Mouse (Mus musculus): ENCODE measurements around the gene Fbxl21. TPM values are rescaled to one million over a fixed set of nuclear protein-coding genes. Genes with fewer than 3 reads are reported as not detected.
A peak's percentile ranks its signal among the peaks of the same experiment; 100 is the strongest.

The Fbxl21 gene
- polyA plus RNA-seq, 1 experiment: 9.5 TPM

GRCm38 (mm10) chr13:56494440-56494839, 27.8 kb upstream of the Fbxl21 start:
- WGBS: 49% methylated on average over 3 of the region's 3 CpGs
- no peak overlapping the region for H3K27ac ChIP-seq (ENCODE audit: insufficient read depth, low read length)
- no peak overlapping the region for H3K4me3 ChIP-seq (replicated peaks; ENCODE audit: insufficient read depth, low read depth, low read length)
- DNase-seq: no peak
- H3K4me1 ChIP-seq (ENCODE audit: control insufficient read depth, insufficient read depth, low read length): no peaks in the 10 kb centered on the region
- H3K27me3 ChIP-seq (ENCODE audit: control insufficient read depth, insufficient read depth, low read length): no peaks in the 10 kb centered on the region
- no peak for TF ChIP-seq POLR2A (IDR thresholded peaks at IDR 0.05; ENCODE audit: borderline replicate concordance, insufficient read depth, low read length)
- TF ChIP-seq CTCF (IDR thresholded peaks at IDR 0.05; ENCODE audit: borderline replicate concordance, insufficient read depth, low read depth, low read length): no peak

GRCm38 (mm10) chr13:56500132-56500531, 22.1 kb upstream of the Fbxl21 start:
- no peaks in the 10 kb centered on the region; the same call in 1 of the 2 replicates for H3K27me3 ChIP-seq (ENCODE audit: control insufficient read depth, insufficient read depth, low read length)
- no peak overlapping the region for H3K4me3 ChIP-seq (replicated peaks; ENCODE audit: insufficient read depth, low read depth, low read length)
- 87% methylated on average over 3 of the region's 3 CpGs for WGBS
- H3K27ac ChIP-seq (ENCODE audit: insufficient read depth, low read length): no peak overlapping the region
- DNase-seq: no peak
- peaks cover 10% of the 10 kb centered on the region; the same call in 1 of the 2 replicates for H3K4me1 ChIP-seq (ENCODE audit: control insufficient read depth, insufficient read depth, low read length)
- TF ChIP-seq POLR2A (IDR thresholded peaks at IDR 0.05; ENCODE audit: borderline replicate concordance, insufficient read depth, low read length): no peak
- TF ChIP-seq CTCF (IDR thresholded peaks at IDR 0.05; ENCODE audit: borderline replicate concordance, insufficient read depth, low read depth, low read length): peak; percentile 20; the same call in 1 of the 2 replicates

- no peak for TF ChIP-seq POLR2A (IDR thresholded peaks at IDR 0.05; ENCODE audit: borderline replicate concordance, insufficient read depth, low read length)
- TF ChIP-seq CTCF (IDR thresholded peaks at IDR 0.05; ENCODE audit: borderline replicate concordance, insufficient read depth, low read depth, low read length): no peak
- no peak overlapping the region for H3K27ac ChIP-seq (ENCODE audit: insufficient read depth, low read length)
- no peaks in the 10 kb centered on the region; the same call in 1 of the 2 replicates for H3K27me3 ChIP-seq (ENCODE audit: control insufficient read depth, insufficient read depth, low read length)
- H3K4me3 ChIP-seq (replicated peaks; ENCODE audit: insufficient read depth, low read depth, low read length): no peak overlapping the region
- DNase-seq: no peak
- H3K4me1 ChIP-seq (ENCODE audit: control insufficient read depth, insufficient read depth, low read length): peaks cover 10% of the 10 kb centered on the region; the same call in 1 of the 2 replicates
- 93% methylated on average over 8 of the region's 8 CpGs for WGBS
Measured at GRCm38 (mm10) chr13:56500636-56501035, 21.6 kb upstream of the Fbxl21 start.

- TF ChIP-seq POLR2A (IDR thresholded peaks at IDR 0.05; ENCODE audit: borderline replicate concordance, insufficient read depth, low read length) (no peak), CTCF (IDR thresholded peaks at IDR 0.05; ENCODE audit: borderline replicate concordance, insufficient read depth, low read depth, low read length) (no peak)
- no peak overlapping the region for H3K4me3 ChIP-seq (replicated peaks; ENCODE audit: insufficient read depth, low read depth, low read length)
- 8% methylated on average over 6 of the region's 6 CpGs for WGBS
Measured at GRCm38 (mm10) chr13:56501866-56502420, 20.3 kb upstream of the Fbxl21 start.

GRCm38 (mm10) chr13:56506871-56507496, 15.3 kb upstream of the Fbxl21 start:
- WGBS: 56% methylated on average over 6 of the region's 6 CpGs
- Histone ChIP-seq H3K4me3 (replicated peaks; ENCODE audit: insufficient read depth, low read depth, low read length) (no peak overlapping the region), H3K27ac (ENCODE audit: insufficient read depth, low read length) (no peak overlapping the region), H3K4me1 (ENCODE audit: control insufficient read depth, insufficient read depth, low read length) (peaks cover 4% of the 10 kb centered on the region; the same call in 1 of the 2 replicates), H3K27me3 (ENCODE audit: control insufficient read depth, insufficient read depth, low read length) (no peaks in the 10 kb centered on the region; the same call in 1 of the 2 replicates)
- no peak for DNase-seq
- TF ChIP-seq CTCF (IDR thresholded peaks at IDR 0.05; ENCODE audit: borderline replicate concordance, insufficient read depth, low read depth, low read length) (no peak), POLR2A (IDR thresholded peaks at IDR 0.05; ENCODE audit: borderline replicate concordance, insufficient read depth, low read length) (no peak)

More at GRCm38 (mm10) chr13:56501866-56502420, 20.3 kb upstream of the Fbxl21 start:
- peak in 1 of 2 experiments; percentile 59 for DNase-seq
- Histone ChIP-seq H3K27ac (ENCODE audit: insufficient read depth, low read length) (no peak overlapping the region), H3K4me1 (ENCODE audit: control insufficient read depth, insufficient read depth, low read length) (peaks cover 10% of the 10 kb centered on the region; the same call in 1 of the 2 replicates), H3K27me3 (ENCODE audit: control insufficient read depth, insufficient read depth, low read length) (no peaks in the 10 kb centered on the region; the same call in 1 of the 2 replicates)

- no peak overlapping the region for H3K27ac ChIP-seq (ENCODE audit: insufficient read depth, low read length)
- DNase-seq: no peak
- H3K27me3 ChIP-seq (ENCODE audit: control insufficient read depth, insufficient read depth, low read length): no peaks in the 10 kb centered on the region
- TF ChIP-seq POLR2A (IDR thresholded peaks at IDR 0.05; ENCODE audit: borderline replicate concordance, insufficient read depth, low read length) (no peak), CTCF (IDR thresholded peaks at IDR 0.05; ENCODE audit: borderline replicate concordance, insufficient read depth, low read depth, low read length) (no peak)
- 73% methylated on average over 2 of the region's 2 CpGs for WGBS
- H3K4me3 ChIP-seq (replicated peaks; ENCODE audit: insufficient read depth, low read depth, low read length): no peak overlapping the region
- no peaks in the 10 kb centered on the region for H3K4me1 ChIP-seq (ENCODE audit: control insufficient read depth, insufficient read depth, low read length)
Measured at GRCm38 (mm10) chr13:56509796-56510195, 12.5 kb upstream of the Fbxl21 start.

GRCm38 (mm10) chr13:56513595-56513994, 8.7 kb upstream of the Fbxl21 start:
- DNase-seq: no peak
- Histone ChIP-seq H3K27ac (ENCODE audit: insufficient read depth, low read length) (no peak overlapping the region), H3K27me3 (ENCODE audit: control insufficient read depth, insufficient read depth, low read length) (no peaks in the 10 kb centered on the region), H3K4me1 (ENCODE audit: control insufficient read depth, insufficient read depth, low read length) (no peaks in the 10 kb centered on the region), H3K4me3 (replicated peaks; ENCODE audit: insufficient read depth, low read depth, low read length) (no peak overlapping the region)
- TF ChIP-seq POLR2A (IDR thresholded peaks at IDR 0.05; ENCODE audit: borderline replicate concordance, insufficient read depth, low read length) (no peak), CTCF (IDR thresholded peaks at IDR 0.05; ENCODE audit: borderline replicate concordance, insufficient read depth, low read depth, low read length) (no peak)

GRCm38 (mm10) chr13:56516311-56516710, 6.0 kb upstream of the Fbxl21 start:
- WGBS: 73% methylated on average over 4 of the region's 4 CpGs
- H3K4me3 ChIP-seq (replicated peaks; ENCODE audit: insufficient read depth, low read depth, low read length): no peak overlapping the region
- no peak for TF ChIP-seq CTCF (IDR thresholded peaks at IDR 0.05; ENCODE audit: borderline replicate concordance, insufficient read depth, low read depth, low read length)
- TF ChIP-seq POLR2A (IDR thresholded peaks at IDR 0.05; ENCODE audit: borderline replicate concordance, insufficient read depth, low read length): no peak

More at GRCm38 (mm10) chr13:56516311-56516710, 6.0 kb upstream of the Fbxl21 start:
- H3K27ac ChIP-seq (ENCODE audit: insufficient read depth, low read length): no peak overlapping the region
- no peaks in the 10 kb centered on the region for H3K27me3 ChIP-seq (ENCODE audit: control insufficient read depth, insufficient read depth, low read length)
- no peaks in the 10 kb centered on the region for H3K4me1 ChIP-seq (ENCODE audit: control insufficient read depth, insufficient read depth, low read length)
- no peak for DNase-seq

All from cerebellum, adult 2 months (tissue).